In the genomic region with DNA sequence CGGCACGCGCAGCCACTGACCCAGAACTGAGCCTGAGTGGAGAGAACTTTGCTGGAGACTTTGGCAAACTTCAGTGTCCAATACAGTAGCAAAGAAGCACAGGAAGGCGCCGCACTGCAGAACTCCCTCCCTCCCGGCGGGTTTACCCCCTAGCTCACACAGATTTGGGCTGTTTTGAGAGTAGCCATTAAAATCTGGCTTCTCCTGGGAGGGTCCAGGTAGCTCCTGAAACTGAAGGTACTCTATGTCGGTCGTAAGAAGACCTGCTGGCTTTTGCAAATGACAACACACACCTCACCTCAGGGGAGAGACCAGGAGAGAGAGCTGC, we compare ENCODE assay signal across 7 mouse cellular contexts. TPM values are rescaled to one million over a fixed set of nuclear protein-coding genes. Genes with fewer than 3 reads are reported as not detected.
DNase-seq lines count a peak whose midpoint lies in the region; ATAC-seq lines count a peak whose summit lies in the region.

No protein-coding gene starts in this region.

- no peaks in the 10 kb centered on the region for H3K9me3 ChIP-seq in forebrain, embryonic 15.5 days
- H3K9me3 ChIP-seq in limb, embryonic 15.5 days: no peaks in the 10 kb centered on the region

- 13% methylated on average over 9 of the region's 9 CpGs for WGBS in forebrain, embryonic 15.5 days
- WGBS in limb, embryonic 15.5 days: 8% methylated on average over 9 of the region's 9 CpGs

- intact Hi-C loops in left cerebral cortex, postnatal 4 days (cut with DNase I): no loop called here

- no peak; the same call in 1 of the 2 replicates for ATAC-seq in forebrain, embryonic 15.5 days (replicated peaks)
- no peak for ATAC-seq in limb, embryonic 15.5 days (ENCODE audit: insufficient number of reproducible peaks, low FRiP score, low TSS enrichment, low read depth)

- H3K4me1 ChIP-seq in forebrain, embryonic 15.5 days: peaks cover 12% of the 10 kb centered on the region
- H3K4me1 ChIP-seq in limb, embryonic 15.5 days: peaks cover 27% of the 10 kb centered on the region

- H3K4me2 ChIP-seq in forebrain, embryonic 15.5 days (replicated peaks): peak overlapping the region; percentile 73
- peak overlapping the region; percentile 64 for H3K4me2 ChIP-seq in limb, embryonic 15.5 days

- DNase-seq in thymus, postnatal 0 days (ENCODE audit: low spot score): peak; percentile 23
- DNase-seq in thymus, postnatal 25 days: no peak
- DNase-seq in adrenal gland, postnatal 36 days: no peak
- DNase-seq in left cerebral cortex, postnatal 4 days: no peak
- DNase-seq in cerebellum, postnatal 36 days: no peak

- peak overlapping the region; percentile 78 for H3K4me3 ChIP-seq in forebrain, embryonic 15.5 days
- peak overlapping the region; percentile 89 for H3K4me3 ChIP-seq in limb, embryonic 15.5 days

- H3K9ac ChIP-seq in forebrain, embryonic 15.5 days (replicated peaks): peak overlapping the region; percentile 69; the same call in 1 of the 2 replicates
- H3K9ac ChIP-seq in limb, embryonic 15.5 days: peak overlapping the region; percentile 89

- H3K36me3 ChIP-seq in forebrain, embryonic 15.5 days: peaks cover 4% of the 10 kb centered on the region; the same call in 1 of the 2 replicates
- peaks cover 12% of the 10 kb centered on the region for H3K36me3 ChIP-seq in limb, embryonic 15.5 days

- H3K27me3 ChIP-seq in forebrain, embryonic 15.5 days: peaks cover 12% of the 10 kb centered on the region; the same call in 1 of the 2 replicates
- peaks cover 17% of the 10 kb centered on the region for H3K27me3 ChIP-seq in limb, embryonic 15.5 days

- H3K27ac ChIP-seq in forebrain, embryonic 15.5 days (replicated peaks): no peak overlapping the region
- peak overlapping the region; percentile 87 for H3K27ac ChIP-seq in limb, embryonic 15.5 days

RNA-seq across cellular contexts. Expression of gene Zfp839, which starts 0.8 kb away (rescaled TPM):
- 1.6 and 3.1 TPM in 2 replicates for polyA plus RNA-seq in thymus, postnatal 0 days (2015; fragmentation: Nextera tagmentation; extraction: Ambion mirVana)
- 3.6 and 4.0 TPM in 2 replicates for polyA plus RNA-seq in forebrain, embryonic 15.5 days (2015; fragmentation: Nextera tagmentation; extraction: Ambion mirVana)
- polyA plus RNA-seq in limb, embryonic 15.5 days (2015; fragmentation: Nextera tagmentation; extraction: Ambion mirVana): 6.5 and 8.8 TPM in 2 replicates
- 10 to 100 TPM; 10.9 to 12.2 TPM for total RNA-seq in adrenal gland, postnatal 36 days (2021)
- total RNA-seq in left cerebral cortex, postnatal 4 days (2021): 1 to 10 TPM; 7.5 to 9.2 TPM

RNA-seq across cellular contexts. Expression of gene Mok, which starts 10.2 kb away (rescaled TPM):
- polyA plus RNA-seq in thymus, postnatal 0 days (2015; fragmentation: Nextera tagmentation; extraction: Ambion mirVana): 1.4 and 1.7 TPM in 2 replicates
- polyA plus RNA-seq in forebrain, embryonic 15.5 days (2015; fragmentation: Nextera tagmentation; extraction: Ambion mirVana): 11.8 and 13.8 TPM in 2 replicates
- polyA plus RNA-seq in limb, embryonic 15.5 days (2015; fragmentation: Nextera tagmentation; extraction: Ambion mirVana): 3.6 and 4.3 TPM in 2 replicates
- 1 to 10 TPM; 1.2 to 1.6 TPM for total RNA-seq in adrenal gland, postnatal 36 days (2021)
- 10 to 100 TPM; 13.2 to 16.5 TPM for total RNA-seq in left cerebral cortex, postnatal 4 days (2021)

RNA-seq across cellular contexts. Expression of gene Cinp, which starts 38.1 kb away (rescaled TPM):
- polyA plus RNA-seq in thymus, postnatal 0 days (2015; fragmentation: Nextera tagmentation; extraction: Ambion mirVana): 70.0 and 71.9 TPM in 2 replicates
- polyA plus RNA-seq in forebrain, embryonic 15.5 days (2015; fragmentation: Nextera tagmentation; extraction: Ambion mirVana): 81.8 and 82.8 TPM in 2 replicates
- polyA plus RNA-seq in limb, embryonic 15.5 days (2015; fragmentation: Nextera tagmentation; extraction: Ambion mirVana): 74.8 and 76.2 TPM in 2 replicates
- total RNA-seq in adrenal gland, postnatal 36 days (2021): 10 to 100 TPM; 41.2 to 42.2 TPM
- 10 to 100 TPM; 64.9 to 65.8 TPM for total RNA-seq in left cerebral cortex, postnatal 4 days (2021)

RNA-seq across cellular contexts. Expression of gene Tecpr2, which starts 38.2 kb away (rescaled TPM):
- 1.6 and 1.8 TPM in 2 replicates for polyA plus RNA-seq in thymus, postnatal 0 days (2015; fragmentation: Nextera tagmentation; extraction: Ambion mirVana)
- 7.2 and 7.5 TPM in 2 replicates for polyA plus RNA-seq in forebrain, embryonic 15.5 days (2015; fragmentation: Nextera tagmentation; extraction: Ambion mirVana)
- polyA plus RNA-seq in limb, embryonic 15.5 days (2015; fragmentation: Nextera tagmentation; extraction: Ambion mirVana): 3.2 and 3.8 TPM in 2 replicates
- total RNA-seq in adrenal gland, postnatal 36 days (2021): 10 to 100 TPM in 1 of 2 experiments, 1 to 10 TPM in 1; 9.6 to 10.3 TPM
- 10 to 100 TPM; 29.8 to 30.7 TPM for total RNA-seq in left cerebral cortex, postnatal 4 days (2021)
